Mouse (Mus musculus): ENCODE data around the gene Caprin1.
A peak's percentile ranks its signal among the peaks of the same experiment; 100 is the strongest.

The Caprin1 gene

GRCm38 (mm10) chr2:103797491-103798009 lies at the start of gene Caprin1:
Gene Caprin1 (minus strand): TSS chr2:103797649.
- DNase-seq (ENCODE audit: low read depth) = peak; percentile 86

GRCm38 (mm10) chr2:103846875-103847274 lies 49.4 kb upstream of the Caprin1 start:
- no peak for DNase-seq (ENCODE audit: low read depth)

GRCm38 (mm10) chr2:103846271-103846670 lies 48.8 kb upstream of the Caprin1 start:
- no peak for DNase-seq (ENCODE audit: low read depth)

- no peak for DNase-seq (ENCODE audit: low read depth)
These were observed 46.6 kb upstream of the Caprin1 start for GRCm38 (mm10) chr2:103844016-103844415.

GRCm38 (mm10) chr2:103843321-103843720 lies 45.9 kb upstream of the Caprin1 start:
- no peak for DNase-seq (ENCODE audit: low read depth)

GRCm38 (mm10) chr2:103842299-103842698 lies 44.9 kb upstream of the Caprin1 start:
- DNase-seq (ENCODE audit: low read depth) = peak; percentile 22

- DNase-seq (ENCODE audit: low read depth) = no peak
These were observed 41.0 kb upstream of the Caprin1 start for GRCm38 (mm10) chr2:103838483-103838882.

GRCm38 (mm10) chr2:103837166-103837565 lies 39.7 kb upstream of the Caprin1 start:
- no peak for DNase-seq (ENCODE audit: low read depth)

- no peak for DNase-seq (ENCODE audit: low read depth)
These were observed 38.4 kb upstream of the Caprin1 start for GRCm38 (mm10) chr2:103835614-103836395.

- DNase-seq (ENCODE audit: low read depth) = no peak
These were observed 36.5 kb upstream of the Caprin1 start for GRCm38 (mm10) chr2:103833816-103834445.

GRCm38 (mm10) chr2:103832899-103833298 lies 35.5 kb upstream of the Caprin1 start:
- DNase-seq (ENCODE audit: low read depth) = no peak

GRCm38 (mm10) chr2:103828900-103829299 lies 31.5 kb upstream of the Caprin1 start:
- no peak for DNase-seq (ENCODE audit: low read depth)

GRCm38 (mm10) chr2:103824916-103825315 lies 27.5 kb upstream of the Caprin1 start:
- DNase-seq (ENCODE audit: low read depth) = no peak

GRCm38 (mm10) chr2:103822560-103822959 lies 25.1 kb upstream of the Caprin1 start:
- DNase-seq (ENCODE audit: low read depth) = no peak

- no peak for DNase-seq (ENCODE audit: low read depth)
These were observed 19.9 kb upstream of the Caprin1 start for GRCm38 (mm10) chr2:103817145-103817895.

- no peak for DNase-seq (ENCODE audit: low read depth)
These were observed 18.5 kb upstream of the Caprin1 start for GRCm38 (mm10) chr2:103815976-103816375.

GRCm38 (mm10) chr2:103811465-103812191 lies 14.2 kb upstream of the Caprin1 start:
- DNase-seq (ENCODE audit: low read depth) = no peak

GRCm38 (mm10) chr2:103810412-103810811 lies 13.0 kb upstream of the Caprin1 start:
- no peak for DNase-seq (ENCODE audit: low read depth)

- DNase-seq (ENCODE audit: low read depth) = no peak
These were observed 11.0 kb upstream of the Caprin1 start for GRCm38 (mm10) chr2:103808466-103808865.

GRCm38 (mm10) chr2:103803770-103804530 lies 6.5 kb upstream of the Caprin1 start:
- DNase-seq (ENCODE audit: low read depth) = no peak

GRCm38 (mm10) chr2:103802422-103802821 lies 5.0 kb upstream of the Caprin1 start:
- no peak for DNase-seq (ENCODE audit: low read depth)
